Mouse (Mus musculus): Measurements from ENCODE around the gene Zfp944. TPM values are rescaled to one million over a fixed set of nuclear protein-coding genes. Genes with fewer than 3 reads are reported as not detected.
"Not testable (repeated sequence)": the region's sequence is repeated elsewhere in the genome, so short reads cannot be mapped to it uniquely, and the experiment has no call there.

The Zfp944 gene
- 5.1 and 5.5 TPM in 2 replicates for polyA plus RNA-seq (2015; fragmentation: Nextera tagmentation; extraction: Ambion mirVana)

GRCm38 (mm10) chr17:22361101-22361781 lies at the start of gene Zfp944, which contains the start of gene Zfp758:
Gene Zfp944 (minus strand): TSS chr17:22361400.
Gene Zfp758 (plus strand): TSS chr17:22361453.
- not testable (repeated sequence) for H3K9me3 ChIP-seq (replicated peaks; ENCODE audit: control insufficient read depth, low read length); H3K27me3 ChIP-seq (ENCODE audit: control insufficient read depth, insufficient read depth, low read depth, low read length); H3K36me3 ChIP-seq (ENCODE audit: control insufficient read depth, insufficient read depth)
- WGBS (ENCODE audit: insufficient replicate concordance), result 0% methylated on average over 28 of the region's 43 CpGs
- peak within 1 kb of the TSS; percentile 77 for H3K9ac ChIP-seq (ENCODE audit: low read depth, low read length)
- peaks cover 14% of the 10 kb centered on the region for H3K4me1 ChIP-seq (ENCODE audit: control insufficient read depth, low read depth, low read length)
- peak; percentile 99 for ATAC-seq (ENCODE audit: low read depth)
- peak within 1 kb of the TSS; percentile 69 for H3K4me3 ChIP-seq (ENCODE audit: low read depth, low read length)
- H3K27ac ChIP-seq (ENCODE audit: low read length), result peak within 1 kb of the TSS; percentile 84
- peak within 1 kb of the TSS; percentile 71 for H3K4me2 ChIP-seq (ENCODE audit: low read depth, low read length)

- ATAC-seq (ENCODE audit: low read depth), result no peak
- Histone ChIP-seq H3K4me1 (ENCODE audit: control insufficient read depth, low read depth, low read length) (no peaks in the 10 kb centered on the region), H3K4me2 (ENCODE audit: low read depth, low read length) (no peak overlapping the region), H3K36me3 (ENCODE audit: control insufficient read depth, insufficient read depth) (no peaks in the 10 kb centered on the region), H3K9me3 (replicated peaks; ENCODE audit: control insufficient read depth, low read length) (no peaks in the 10 kb centered on the region), H3K9ac (ENCODE audit: low read depth, low read length) (no peak overlapping the region), H3K4me3 (ENCODE audit: low read depth, low read length) (no peak overlapping the region), H3K27ac (ENCODE audit: low read length) (no peak overlapping the region), H3K27me3 (ENCODE audit: control insufficient read depth, insufficient read depth, low read depth, low read length) (no peaks in the 10 kb centered on the region)
- 41% methylated on average over 2 of the region's 2 CpGs for WGBS (ENCODE audit: insufficient replicate concordance)
These were observed 49.6 kb upstream of the Zfp944 start for GRCm38 (mm10) chr17:22410756-22411155.

- H3K9me3 ChIP-seq (replicated peaks; ENCODE audit: control insufficient read depth, low read length), result peaks cover 2% of the 10 kb centered on the region; the same call in 1 of the 2 replicates
- no peak overlapping the region for H3K9ac ChIP-seq (ENCODE audit: low read depth, low read length)
- H3K27ac ChIP-seq (ENCODE audit: low read length), result no peak overlapping the region
- H3K36me3 ChIP-seq (ENCODE audit: control insufficient read depth, insufficient read depth), result 0 out of 2 replicates have a peak, but pooled peaks cover 2% of the 10 kb centered on the region
- H3K27me3 ChIP-seq (ENCODE audit: control insufficient read depth, insufficient read depth, low read depth, low read length), result no peaks in the 10 kb centered on the region
- no peak overlapping the region for H3K4me2 ChIP-seq (ENCODE audit: low read depth, low read length)
- 79% methylated on average over 3 of the region's 3 CpGs for WGBS (ENCODE audit: insufficient replicate concordance)
- H3K4me1 ChIP-seq (ENCODE audit: control insufficient read depth, low read depth, low read length), result peaks cover 14% of the 10 kb centered on the region
- H3K4me3 ChIP-seq (ENCODE audit: low read depth, low read length), result no peak overlapping the region
- no peak for ATAC-seq (ENCODE audit: low read depth)
These were observed 2.7 kb upstream of the Zfp944 start for GRCm38 (mm10) chr17:22363895-22364294.

GRCm38 (mm10) chr17:22360572-22360971 lies 628 bp downstream of the Zfp944 start:
- peaks cover 2% of the 10 kb centered on the region; the same call in 1 of the 2 replicates for H3K9me3 ChIP-seq (replicated peaks; ENCODE audit: control insufficient read depth, low read length)
- H3K27ac ChIP-seq (ENCODE audit: low read length), result no peak overlapping the region
- peak overlapping the region; percentile 71 for H3K4me2 ChIP-seq (ENCODE audit: low read depth, low read length)
- ATAC-seq (ENCODE audit: low read depth), result no peak
- H3K27me3 ChIP-seq (ENCODE audit: control insufficient read depth, insufficient read depth, low read depth, low read length), result no peaks in the 10 kb centered on the region
- WGBS (ENCODE audit: insufficient replicate concordance), result 18% methylated on average over 5 of the region's 5 CpGs
- peaks cover 14% of the 10 kb centered on the region for H3K4me1 ChIP-seq (ENCODE audit: control insufficient read depth, low read depth, low read length)
- H3K4me3 ChIP-seq (ENCODE audit: low read depth, low read length), result peak overlapping the region; percentile 69
- peak overlapping the region; percentile 72 for H3K9ac ChIP-seq (ENCODE audit: low read depth, low read length)
- H3K36me3 ChIP-seq (ENCODE audit: control insufficient read depth, insufficient read depth), result 0 out of 2 replicates have a peak, but pooled peaks cover 2% of the 10 kb centered on the region

GRCm38 (mm10) chr17:22352794-22353193 lies 8.4 kb downstream of the Zfp944 start:
- Histone ChIP-seq H3K9ac (ENCODE audit: low read depth, low read length) (no peak overlapping the region), H3K4me3 (ENCODE audit: low read depth, low read length) (no peak overlapping the region), H3K36me3 (ENCODE audit: control insufficient read depth, insufficient read depth) (no peaks in the 10 kb centered on the region), H3K27ac (ENCODE audit: low read length) (no peak overlapping the region), H3K27me3 (ENCODE audit: control insufficient read depth, insufficient read depth, low read depth, low read length) (no peaks in the 10 kb centered on the region), H3K4me1 (ENCODE audit: control insufficient read depth, low read depth, low read length) (no peaks in the 10 kb centered on the region), H3K9me3 (replicated peaks; ENCODE audit: control insufficient read depth, low read length) (no peaks in the 10 kb centered on the region), H3K4me2 (ENCODE audit: low read depth, low read length) (no peak overlapping the region)
- no peak for ATAC-seq (ENCODE audit: low read depth)

GRCm38 (mm10) chr17:22315247-22315646 lies 46.0 kb downstream of the Zfp944 start:
- Histone ChIP-seq H3K4me2 (ENCODE audit: low read depth, low read length) (peak overlapping the region; percentile 59), H3K4me3 (ENCODE audit: low read depth, low read length) (peak overlapping the region; percentile 72)
- not testable (repeated sequence) for ATAC-seq (ENCODE audit: low read depth); H3K9ac ChIP-seq (ENCODE audit: low read depth, low read length); H3K27me3 ChIP-seq (ENCODE audit: control insufficient read depth, insufficient read depth, low read depth, low read length); H3K27ac ChIP-seq (ENCODE audit: low read length); H3K36me3 ChIP-seq (ENCODE audit: control insufficient read depth, insufficient read depth); H3K4me1 ChIP-seq (ENCODE audit: control insufficient read depth, low read depth, low read length); H3K9me3 ChIP-seq (replicated peaks; ENCODE audit: control insufficient read depth, low read length)
- 11% methylated on average over 2 of the region's 2 CpGs for WGBS (ENCODE audit: insufficient replicate concordance)

- H3K27ac ChIP-seq (ENCODE audit: low read length), result peak within 1 kb of the TSS; percentile 72
- under 1% methylated on average over 20 of the region's 20 CpGs for WGBS (ENCODE audit: insufficient replicate concordance)
These were observed 46.4 kb downstream of the Zfp944 start, which contains the start of gene CT030661.1 for GRCm38 (mm10) chr17:22314730-22315226. Gene CT030661.1 (minus strand): TSS chr17:22314837.

GRCm38 (mm10) chr17:22314219-22314618 lies 47.0 kb downstream of the Zfp944 start:
- peak overlapping the region; percentile 76 for H3K9ac ChIP-seq (ENCODE audit: low read depth, low read length)
- H3K4me3 ChIP-seq (ENCODE audit: low read depth, low read length), result peak overlapping the region; percentile 72
- not testable (repeated sequence) for H3K27ac ChIP-seq (ENCODE audit: low read length); H3K4me1 ChIP-seq (ENCODE audit: control insufficient read depth, low read depth, low read length); H3K9me3 ChIP-seq (replicated peaks; ENCODE audit: control insufficient read depth, low read length); H3K36me3 ChIP-seq (ENCODE audit: control insufficient read depth, insufficient read depth); H3K27me3 ChIP-seq (ENCODE audit: control insufficient read depth, insufficient read depth, low read depth, low read length)
- H3K4me2 ChIP-seq (ENCODE audit: low read depth, low read length), result peak overlapping the region; percentile 59
- ATAC-seq (ENCODE audit: low read depth), result peak; percentile 50
- WGBS (ENCODE audit: insufficient replicate concordance), result 4% methylated on average over 3 of the region's 3 CpGs

More at GRCm38 (mm10) chr17:22314730-22315226, 46.4 kb downstream of the Zfp944 start, which contains the start of gene CT030661.1:
- H3K4me1 ChIP-seq (ENCODE audit: control insufficient read depth, low read depth, low read length); H3K27me3 ChIP-seq (ENCODE audit: control insufficient read depth, insufficient read depth, low read depth, low read length); H3K36me3 ChIP-seq (ENCODE audit: control insufficient read depth, insufficient read depth); H3K9me3 ChIP-seq (replicated peaks; ENCODE audit: control insufficient read depth, low read length): not testable (repeated sequence)
- peak within 1 kb of the TSS; percentile 72 for H3K4me3 ChIP-seq (ENCODE audit: low read depth, low read length)
- peak within 1 kb of the TSS; percentile 76 for H3K9ac ChIP-seq (ENCODE audit: low read depth, low read length)
- peak within 1 kb of the TSS; percentile 59 for H3K4me2 ChIP-seq (ENCODE audit: low read depth, low read length)
- ATAC-seq (ENCODE audit: low read depth), result peak; percentile 98
